Mouse (Mus musculus) intestine, embryonic 16.5 days (tissue): ENCODE data around the gene Cd9. TPM values are rescaled to one million over a fixed set of nuclear protein-coding genes. Genes with fewer than 3 reads are reported as not detected.

ENCODE experiments used
- ATAC-seq: fragments of 200-750 bp; cut with Nextera tagmentation; 2 replicates; pipeline ENCODE4 v1.8.0; 2017; ENCODE audit warnings: moderate TSS enrichment, moderate library complexity
- H3K27ac ChIP-seq: fragments of 300-500 bp; sonication (generic); 2 replicates; pipeline ENCODE4 v1.5.1; 2014; ENCODE audit warnings: mild to moderate bottlenecking, low read length
- H3K27me3 ChIP-seq: fragments of 300-500 bp; sonication (generic); replicated peaks from 2 replicates; pipeline ENCODE4 v1.6.1; 2014; ENCODE audit warnings: low read length, control low read depth, mixed read lengths; ENCODE audit not compliant: control insufficient read depth, insufficient read depth
- H3K36me3 ChIP-seq: fragments of 300-500 bp; sonication (generic); 2 replicates; pipeline ENCODE4 v1.6.1; 2014; ENCODE audit warnings: low read length, control low read depth; ENCODE audit not compliant: control insufficient read depth, insufficient read depth
- H3K4me1 ChIP-seq: fragments of 300-500 bp; sonication (generic); 2 replicates; pipeline ENCODE4 v1.6.1; 2014; ENCODE audit warnings: low read length, control low read depth, mixed read lengths; ENCODE audit not compliant: control insufficient read depth, insufficient read depth
- H3K4me2 ChIP-seq: fragments of 300-500 bp; sonication (generic); 2 replicates; pipeline ENCODE4 v1.6.1; 2014; ENCODE audit warnings: low read depth, low read length, control low read depth
- H3K4me3 ChIP-seq: fragments of 300-500 bp; sonication (generic); 2 replicates; pipeline ENCODE4 v1.5.1; 2014; ENCODE audit warnings: mild to moderate bottlenecking, low read length
- H3K9ac ChIP-seq: fragments of 300-500 bp; sonication (generic); 2 replicates; pipeline ENCODE4 v1.6.1; 2014; ENCODE audit warnings: low read depth, low read length
- H3K9me3 ChIP-seq: fragments of 300-500 bp; sonication (generic); 2 replicates; pipeline ENCODE4 v1.6.1; 2016; ENCODE audit warnings: low read length, control low read depth; ENCODE audit not compliant: control insufficient read depth
- WGBS: fragments of 180-500 bp; shearing (Covaris S2); extraction: QIAGEN DNeasy Blood & Tissue Kit; methylation state at CpG from one replicate; pipeline ENCODE4 v1.1.7; 2014; 5-methylcytosine and 5-hydroxymethylcytosine counted together
- polyA plus RNA-seq: library from polyadenylated mRNA; unstranded; fragments of >200 nt; fragmentation: Nextera tagmentation; extraction: Ambion mirVana; gene quantifications from 2 replicates; pipeline ENCODE4 v1.2.1, GENCODE M21; 2015

Cd9 gene
- polyA plus RNA-seq, 1 experiment from 2014 or later = 167 TPM

DNA sequence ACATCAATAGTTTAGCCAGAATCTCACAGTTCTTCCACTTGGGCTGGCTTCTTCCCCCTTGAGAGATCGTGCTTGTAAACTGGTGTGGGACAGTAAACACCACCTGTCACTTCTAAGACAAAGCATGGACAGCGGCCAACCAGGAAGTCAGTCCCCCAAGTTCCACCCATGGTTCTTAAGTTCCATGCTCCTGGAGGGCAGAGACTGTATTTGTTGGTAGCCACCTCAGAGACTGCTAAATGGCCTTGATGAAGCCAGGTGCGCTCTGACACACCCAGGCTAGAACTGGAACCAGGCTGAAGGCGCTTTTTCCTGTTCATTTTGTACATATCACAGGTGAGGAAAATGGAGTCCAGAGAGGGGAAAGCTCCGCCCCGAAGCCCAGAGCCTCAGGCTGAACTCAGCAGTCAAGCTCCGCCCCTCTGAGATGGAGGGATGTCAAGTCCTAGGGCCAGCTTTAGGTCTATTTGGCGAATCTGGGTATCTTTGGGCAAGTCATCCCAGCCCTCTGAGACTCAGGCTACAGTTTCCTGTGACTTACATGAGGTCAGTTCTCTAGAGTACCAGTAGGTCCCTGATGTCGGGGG, 34.1 kb upstream of the Cd9 start:
- Histone ChIP-seq H3K9ac (no peak overlapping the region), H3K27me3 (no peaks in the 10 kb centered on the region), H3K4me1 (no peaks in the 10 kb centered on the region), H3K4me3 (no peak overlapping the region), H3K27ac (no peak overlapping the region), H3K9me3 (no peaks in the 10 kb centered on the region), H3K36me3 (no peaks in the 10 kb centered on the region), H3K4me2 (no peak overlapping the region)
- 83% methylated on average over 9 of the region's 9 CpGs for WGBS
- ATAC-seq = peak; percentile 46

- Histone ChIP-seq H3K4me1 (0 out of 2 replicates have a peak, but pooled peaks cover 7% of the 10 kb centered on the region), H3K36me3 (no peaks in the 10 kb centered on the region), H3K27ac (no peak overlapping the region), H3K4me3 (no peak overlapping the region), H3K4me2 (no peak overlapping the region), H3K27me3 (no peaks in the 10 kb centered on the region), H3K9me3 (no peaks in the 10 kb centered on the region), H3K9ac (no peak overlapping the region)
- 53% methylated on average over 3 of the region's 3 CpGs for WGBS
- ATAC-seq = no peak
Measured at GRCm38 (mm10) chr6:125526066-125526465, 31.5 kb upstream of the Cd9 start.

DNA sequence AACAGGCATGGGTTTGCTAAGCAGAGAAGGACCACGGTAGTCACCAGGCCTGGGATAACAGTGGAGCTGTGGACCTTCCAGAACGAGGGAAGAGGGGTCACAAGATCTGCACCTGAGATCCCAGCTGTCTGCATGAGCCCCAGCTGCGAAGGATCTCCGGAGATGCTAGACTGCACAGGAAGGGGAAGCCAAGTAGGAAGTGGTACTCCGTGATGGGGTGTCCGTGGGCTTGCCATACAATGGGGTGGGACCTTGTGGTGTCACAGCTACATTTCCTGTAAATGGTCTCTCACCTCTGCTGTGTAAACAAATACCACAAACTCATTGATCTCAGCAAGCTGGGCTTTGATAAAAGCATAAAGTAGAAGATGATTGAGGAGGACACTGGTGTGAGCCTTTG, 29.4 kb upstream of the Cd9 start:
- no peak for ATAC-seq
- 78% methylated on average over 6 of the region's 6 CpGs for WGBS
- Histone ChIP-seq H3K9ac (no peak overlapping the region), H3K36me3 (no peaks in the 10 kb centered on the region), H3K4me2 (no peak overlapping the region), H3K4me1 (0 out of 2 replicates have a peak, but pooled peaks cover 9% of the 10 kb centered on the region), H3K9me3 (no peaks in the 10 kb centered on the region), H3K27ac (no peak overlapping the region), H3K4me3 (no peak overlapping the region), H3K27me3 (no peaks in the 10 kb centered on the region)

DNA sequence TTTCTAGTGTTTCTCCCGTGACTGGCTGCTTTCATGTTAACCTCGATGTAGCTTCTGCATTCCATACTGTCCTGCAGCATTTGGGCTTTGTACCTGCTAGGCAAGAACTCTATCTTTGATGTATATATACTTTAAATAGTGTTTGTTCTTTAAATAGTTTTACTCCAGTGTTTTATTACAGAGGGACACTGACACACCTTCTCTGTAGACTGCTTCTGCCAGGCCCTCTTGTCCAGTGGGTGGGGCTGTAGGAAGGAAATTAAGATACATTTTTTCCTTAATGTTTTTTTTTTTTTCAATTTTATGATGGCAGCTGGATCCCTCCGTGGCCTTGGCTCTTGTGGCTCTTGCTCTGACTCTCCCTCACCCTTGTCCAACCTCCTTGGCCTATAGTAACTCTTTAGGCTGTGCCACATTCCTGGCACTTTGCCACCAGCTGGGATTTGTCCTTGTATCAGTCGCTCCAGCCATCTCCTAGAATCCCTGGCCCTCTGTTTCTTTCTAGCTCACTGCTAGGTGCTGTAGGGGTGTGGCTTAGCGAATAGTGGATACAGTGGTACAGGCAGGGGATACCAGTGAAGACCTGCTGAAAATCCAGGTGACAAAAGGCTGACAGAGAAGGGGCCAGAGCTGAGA, 27.1 kb upstream of the Cd9 start:
- no peaks in the 10 kb centered on the region for H3K27me3 ChIP-seq
- 31% methylated on average over 5 of the region's 5 CpGs for WGBS
- no peak overlapping the region for H3K4me3 ChIP-seq
- no peaks in the 10 kb centered on the region for H3K36me3 ChIP-seq
- 0 out of 2 replicates have a peak, but pooled peaks cover 9% of the 10 kb centered on the region for H3K4me1 ChIP-seq
- H3K4me2 ChIP-seq = 0 out of 2 replicates have a peak overlapping the region, but pooled peaks have one; percentile 2
- no peak overlapping the region for H3K9ac ChIP-seq
- H3K9me3 ChIP-seq = no peaks in the 10 kb centered on the region
- H3K27ac ChIP-seq = peak overlapping the region; percentile 26; the same call in 1 of the 2 replicates
- ATAC-seq = peak; percentile 79

- no peak overlapping the region for H3K4me3 ChIP-seq
- H3K27me3 ChIP-seq = no peaks in the 10 kb centered on the region
- peak overlapping the region; percentile 68 for H3K27ac ChIP-seq
- no peaks in the 10 kb centered on the region for H3K9me3 ChIP-seq
- no peak overlapping the region; the same call in 1 of the 2 replicates for H3K4me2 ChIP-seq
- peak; percentile 79 for ATAC-seq
- WGBS = 39% methylated on average over 11 of the region's 11 CpGs
- H3K4me1 ChIP-seq = peaks cover 31% of the 10 kb centered on the region
- H3K9ac ChIP-seq = no peak overlapping the region
- H3K36me3 ChIP-seq = no peaks in the 10 kb centered on the region
Measured at GRCm38 (mm10) chr6:125515503-125516315, 21.1 kb upstream of the Cd9 start.

GRCm38 (mm10) chr6:125512950-125513596, 18.5 kb upstream of the Cd9 start:
- Histone ChIP-seq H3K27me3 (no peaks in the 10 kb centered on the region), H3K36me3 (no peaks in the 10 kb centered on the region), H3K4me3 (no peak overlapping the region), H3K4me1 (peaks cover 31% of the 10 kb centered on the region), H3K27ac (peak overlapping the region; percentile 59), H3K9me3 (no peaks in the 10 kb centered on the region), H3K9ac (no peak overlapping the region), H3K4me2 (no peak overlapping the region)
- peak; percentile 63 for ATAC-seq
- 35% methylated on average over 6 of the region's 6 CpGs for WGBS

GRCm38 (mm10) chr6:125511196-125511595, 16.6 kb upstream of the Cd9 start:
- ATAC-seq = no peak
- no peak overlapping the region for H3K4me3 ChIP-seq
- no peaks in the 10 kb centered on the region for H3K36me3 ChIP-seq
- no peak overlapping the region for H3K4me2 ChIP-seq
- H3K27ac ChIP-seq = no peak overlapping the region
- no peaks in the 10 kb centered on the region for H3K9me3 ChIP-seq
- no peak overlapping the region for H3K9ac ChIP-seq
- 80% methylated on average over 7 of the region's 7 CpGs for WGBS
- no peaks in the 10 kb centered on the region for H3K27me3 ChIP-seq
- peaks cover 31% of the 10 kb centered on the region for H3K4me1 ChIP-seq

GRCm38 (mm10) chr6:125510645-125511044, 16.1 kb upstream of the Cd9 start:
- peaks cover 27% of the 10 kb centered on the region for H3K4me1 ChIP-seq
- no peak overlapping the region for H3K9ac ChIP-seq
- no peak overlapping the region for H3K4me2 ChIP-seq
- no peaks in the 10 kb centered on the region for H3K9me3 ChIP-seq
- H3K27me3 ChIP-seq = no peaks in the 10 kb centered on the region
- H3K36me3 ChIP-seq = no peaks in the 10 kb centered on the region
- H3K27ac ChIP-seq = no peak overlapping the region
- no peak for ATAC-seq
- H3K4me3 ChIP-seq = no peak overlapping the region

GRCm38 (mm10) chr6:125509783-125510182, 15.2 kb upstream of the Cd9 start:
- peaks cover 18% of the 10 kb centered on the region for H3K4me1 ChIP-seq
- H3K9ac ChIP-seq = no peak overlapping the region
- H3K27me3 ChIP-seq = no peaks in the 10 kb centered on the region
- no peak overlapping the region for H3K27ac ChIP-seq
- no peak for ATAC-seq
- H3K9me3 ChIP-seq = no peaks in the 10 kb centered on the region
- no peaks in the 10 kb centered on the region for H3K36me3 ChIP-seq
- no peak overlapping the region for H3K4me3 ChIP-seq
- no peak overlapping the region for H3K4me2 ChIP-seq
- 76% methylated on average over 3 of the region's 3 CpGs for WGBS
